Mouse (Mus musculus) embryonic fibroblast, embryonic 13.5 days (primary cell): ENCODE results near the gene Cyb561d1.

Experiments used
- CTCF ChIP-seq: IDR thresholded peaks from 2 replicates; pipeline ENCODE4 v1.5.1; 2011; ENCODE audit warnings: mild to moderate bottlenecking, control low read depth, low read length, moderate library complexity, borderline replicate concordance; ENCODE audit not compliant: insufficient read depth
- POLR2A ChIP-seq: IDR thresholded peaks from 2 replicates; pipeline ENCODE4 v1.6.1; 2011; ENCODE audit warnings: low read depth, mild to moderate bottlenecking, control low read depth, low read length, moderate library complexity

DNA sequence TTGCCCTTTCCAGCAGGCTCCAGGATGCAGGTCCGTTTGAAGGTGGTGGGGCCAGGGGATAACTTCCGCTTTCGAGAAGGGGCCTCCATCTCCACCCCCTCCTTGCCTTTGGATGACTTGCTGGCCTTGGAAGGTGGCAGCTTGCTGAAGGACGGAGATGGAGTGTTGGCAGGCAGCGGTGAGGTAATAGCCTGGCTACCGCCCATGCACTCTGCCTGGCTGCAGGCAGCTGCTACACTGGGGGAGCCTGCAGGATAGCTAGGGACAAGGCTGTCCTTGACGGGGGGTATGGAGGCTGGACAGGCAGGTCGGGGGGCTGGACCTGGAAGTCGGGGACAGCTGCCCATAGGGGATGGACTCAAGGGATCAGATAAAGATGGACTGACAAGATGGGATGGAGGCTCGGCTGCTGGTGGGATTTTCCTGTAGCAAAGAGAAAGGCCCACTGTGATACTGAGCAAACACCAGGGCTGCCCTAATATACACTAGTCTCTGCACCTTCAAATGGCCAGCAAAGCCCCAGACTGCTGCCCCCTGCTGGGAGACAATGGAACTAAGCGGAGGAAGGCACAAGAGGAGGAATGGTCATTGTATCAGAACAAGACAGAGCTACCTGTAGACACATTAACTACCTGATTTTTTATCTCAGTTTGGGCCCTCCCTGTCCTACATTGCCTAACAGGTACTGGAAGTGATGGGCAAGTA lies 2.8 kb upstream of the Cyb561d1 start:
- TF ChIP-seq CTCF, result peak; percentile 68; the same call in 1 of the 2 replicates
- no peak for TF ChIP-seq POLR2A
